Mouse (Mus musculus) liver, postnatal 0 days (tissue): ENCODE measurements at regions not wholly inside any gene's neighbourhood (a gene's known extent, or its start where the extent isn't known, plus 50 kb on each side); places are given as distances from the start of the nearest gene placed in this dataset.

Experiments
- ATAC-seq: fragments of 200-750 bp; cut with Nextera tagmentation; 2 replicates; pipeline ENCODE4 v1.8.0; 2017; ENCODE audit warnings: mild to moderate bottlenecking, moderate library complexity
- DNase-seq: peaks from one replicate; pipeline ENCODE4 v3.0.0-alpha.2; 2016
- H3K27ac ChIP-seq: fragments of 300-500 bp; sonication (generic); 2 replicates; pipeline ENCODE4 v1.5.1; 2014; ENCODE audit warnings: antibody characterized with exemption, moderate library complexity, mild to moderate bottlenecking, low read depth
- H3K27me3 ChIP-seq: fragments of 300-500 bp; sonication (generic); 2 replicates; pipeline ENCODE4 v1.6.1; 2014; ENCODE audit warnings: low read length, control low read depth, mixed read lengths; ENCODE audit not compliant: insufficient read depth
- H3K36me3 ChIP-seq: fragments of 300-500 bp; sonication (generic); replicated peaks from 2 replicates; pipeline ENCODE4 v1.6.1; 2014; ENCODE audit warnings: mild to moderate bottlenecking, control low read depth, low read length, moderate library complexity, mixed read lengths; ENCODE audit not compliant: insufficient read depth
- H3K4me1 ChIP-seq: fragments of 300-500 bp; sonication (generic); 2 replicates; pipeline ENCODE4 v1.6.1; 2014; ENCODE audit warnings: antibody characterized with exemption, mild to moderate bottlenecking, control low read depth; ENCODE audit not compliant: insufficient read depth
- H3K4me2 ChIP-seq: fragments of 300-500 bp; sonication (generic); 2 replicates; pipeline ENCODE4 v1.6.1; 2014; ENCODE audit warnings: low read depth, mild to moderate bottlenecking, low read length, moderate library complexity, mixed read lengths
- H3K4me3 ChIP-seq: fragments of 300-500 bp; sonication (generic); 2 replicates; pipeline ENCODE4 v1.5.1; 2014; ENCODE audit warnings: low read depth, low read length
- H3K9ac ChIP-seq: fragments of 300-500 bp; sonication (generic); replicated peaks from 2 replicates; pipeline ENCODE4 v1.6.1; 2014; ENCODE audit warnings: mild to moderate bottlenecking, moderate library complexity
- H3K9me3 ChIP-seq: fragments of 300-500 bp; sonication (generic); 2 replicates; pipeline ENCODE4 v1.6.1; 2016; ENCODE audit warnings: mild to moderate bottlenecking, control low read depth, low read length, mixed read lengths
- CTCF ChIP-seq: sonication (generic); IDR thresholded peaks from 2 replicates; pipeline ENCODE4 v1.5.1; 2016; ENCODE audit warnings: antibody characterized with exemption, low read depth
- EP300 ChIP-seq: IDR thresholded peaks from 2 replicates; pipeline ENCODE4 v1.6.1; 2016; ENCODE audit warnings: antibody characterized with exemption, low read depth, mild to moderate bottlenecking
- WGBS: fragments of 180-500 bp; shearing (Covaris S2); extraction: QIAGEN DNeasy Blood & Tissue Kit; methylation state at CpG from one replicate; pipeline ENCODE4 v1.1.7; 2014; ENCODE audit not compliant: insufficient replicate concordance; 5-methylcytosine and 5-hydroxymethylcytosine counted together

- Histone ChIP-seq H3K9me3 (no peaks in the 10 kb centered on the region), H3K27me3 (no peaks in the 10 kb centered on the region), H3K4me1 (no peaks in the 10 kb centered on the region), H3K36me3 (no peaks in the 10 kb centered on the region), H3K4me3 (no peak overlapping the region), H3K9ac (no peak overlapping the region), H3K27ac (no peak overlapping the region), H3K4me2 (no peak overlapping the region)
- 48% methylated on average over 11 of the region's 11 CpGs for WGBS
- TF ChIP-seq CTCF (no peak), EP300 (no peak)
- no peak for ATAC-seq
- DNase-seq: no peak
Observed at GRCm38 (mm10) chr9:43660896-43661563, 82.8 kb upstream of the Nectin1 start.

- no peaks in the 10 kb centered on the region for H3K36me3 ChIP-seq
- no peak overlapping the region for H3K27ac ChIP-seq
- no peaks in the 10 kb centered on the region for H3K4me1 ChIP-seq
- ATAC-seq (no peak), DNase-seq (no peak)
- H3K4me2 ChIP-seq: no peak overlapping the region
- no peaks in the 10 kb centered on the region for H3K9me3 ChIP-seq
- no peak overlapping the region for H3K4me3 ChIP-seq
- H3K27me3 ChIP-seq: no peaks in the 10 kb centered on the region
- H3K9ac ChIP-seq: no peak overlapping the region
- WGBS: 62% methylated on average over 6 of the region's 6 CpGs
- no peak for TF ChIP-seq CTCF
- TF ChIP-seq EP300: no peak
Observed at GRCm38 (mm10) chr9:43661646-43662045, 82.1 kb upstream of the Nectin1 start.

GRCm38 (mm10) chr9:43667386-43667785 is 76.4 kb upstream of the Nectin1 start:
- no peak for ATAC-seq
- Histone ChIP-seq H3K4me2 (no peak overlapping the region), H3K9me3 (no peaks in the 10 kb centered on the region), H3K27me3 (no peaks in the 10 kb centered on the region), H3K9ac (no peak overlapping the region), H3K4me1 (no peaks in the 10 kb centered on the region), H3K36me3 (no peaks in the 10 kb centered on the region), H3K4me3 (no peak overlapping the region), H3K27ac (no peak overlapping the region)
- TF ChIP-seq CTCF: no peak
- DNase-seq: no peak
- 53% methylated on average over 6 of the region's 6 CpGs for WGBS

GRCm38 (mm10) chr9:43667974-43668373 is 75.8 kb upstream of the Nectin1 start:
- no peak overlapping the region for H3K4me3 ChIP-seq
- H3K36me3 ChIP-seq: no peaks in the 10 kb centered on the region
- ATAC-seq: no peak
- TF ChIP-seq CTCF (no peak), EP300 (no peak)
- 70% methylated on average over 4 of the region's 4 CpGs for WGBS
- no peak overlapping the region for H3K9ac ChIP-seq
- H3K27me3 ChIP-seq: no peaks in the 10 kb centered on the region
- no peak overlapping the region for H3K4me2 ChIP-seq
- H3K27ac ChIP-seq: no peak overlapping the region
- no peaks in the 10 kb centered on the region for H3K9me3 ChIP-seq
- no peaks in the 10 kb centered on the region for H3K4me1 ChIP-seq
- DNase-seq: no peak

DNA sequence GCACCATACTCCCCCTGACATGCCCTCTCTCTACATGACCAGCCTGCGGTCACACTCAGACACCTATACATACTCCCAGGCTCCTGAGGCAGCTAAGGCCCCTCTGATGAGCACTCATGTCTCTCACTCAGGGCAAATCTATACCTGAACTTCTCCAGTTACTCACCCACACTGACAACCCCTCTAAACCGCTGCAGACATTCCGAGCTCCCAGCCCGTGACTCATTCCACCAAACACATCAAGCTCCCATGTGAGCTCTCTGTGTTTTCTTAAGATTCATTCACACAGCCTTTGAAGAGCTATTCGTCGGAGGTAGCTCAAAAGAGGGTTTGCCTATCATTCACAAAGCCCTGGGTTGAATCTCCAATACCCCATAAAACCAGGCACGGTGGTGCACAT is 75.1 kb upstream of the Nectin1 start:
- DNase-seq (no peak), ATAC-seq (no peak)
- H3K4me3 ChIP-seq: no peak overlapping the region
- no peaks in the 10 kb centered on the region for H3K36me3 ChIP-seq
- WGBS: 75% methylated on average over 7 of the region's 7 CpGs
- no peak for TF ChIP-seq CTCF
- no peak for TF ChIP-seq EP300
- H3K27me3 ChIP-seq: no peaks in the 10 kb centered on the region
- no peak overlapping the region for H3K4me2 ChIP-seq
- H3K9ac ChIP-seq: no peak overlapping the region
- no peaks in the 10 kb centered on the region for H3K4me1 ChIP-seq
- no peaks in the 10 kb centered on the region for H3K9me3 ChIP-seq
- no peak overlapping the region for H3K27ac ChIP-seq

GRCm38 (mm10) chr9:43670563-43670962 is 73.2 kb upstream of the Nectin1 start:
- TF ChIP-seq CTCF (no peak), EP300 (no peak)
- 49% methylated on average over 5 of the region's 5 CpGs for WGBS
- no peak overlapping the region for H3K4me3 ChIP-seq

DNA sequence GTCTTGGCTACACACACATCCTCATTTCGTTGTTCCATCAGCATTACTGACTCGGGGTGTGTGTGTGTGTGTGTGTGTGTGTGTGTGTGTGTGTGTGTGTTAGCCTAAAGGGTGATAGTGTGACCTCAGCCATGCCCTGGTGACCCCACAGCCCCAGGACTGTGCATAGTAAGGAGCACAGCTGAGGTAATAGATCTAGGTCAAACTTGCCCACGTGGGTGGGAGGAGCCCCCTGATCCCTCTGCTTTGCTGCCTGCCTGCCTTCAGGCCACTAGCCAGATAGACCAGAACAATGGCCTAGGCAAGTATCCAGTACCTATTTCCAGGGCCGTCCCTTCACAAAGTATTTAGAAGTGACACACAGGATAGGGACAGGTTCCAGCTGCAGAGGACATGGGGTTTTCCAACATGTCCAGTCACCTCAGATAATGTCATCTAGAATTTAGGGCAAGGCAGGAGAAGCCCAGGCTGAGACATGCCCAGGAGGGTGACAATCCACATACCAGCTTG is 70.6 kb upstream of the Nectin1 start:
- Histone ChIP-seq H3K27ac (no peak overlapping the region), H3K27me3 (no peaks in the 10 kb centered on the region), H3K9ac (no peak overlapping the region), H3K4me3 (no peak overlapping the region), H3K36me3 (no peaks in the 10 kb centered on the region), H3K4me2 (no peak overlapping the region), H3K4me1 (no peaks in the 10 kb centered on the region), H3K9me3 (no peaks in the 10 kb centered on the region)
- no peak for ATAC-seq
- WGBS: 40% methylated on average over 3 of the region's 4 CpGs
- no peak for TF ChIP-seq CTCF
- TF ChIP-seq EP300: no peak
- DNase-seq: no peak

More at GRCm38 (mm10) chr9:43670563-43670962, 73.2 kb upstream of the Nectin1 start:
- H3K36me3 ChIP-seq: no peaks in the 10 kb centered on the region
- no peak overlapping the region for H3K27ac ChIP-seq
- H3K9ac ChIP-seq: no peak overlapping the region
- no peaks in the 10 kb centered on the region for H3K9me3 ChIP-seq
- no peak overlapping the region for H3K4me2 ChIP-seq
- no peaks in the 10 kb centered on the region for H3K4me1 ChIP-seq
- ATAC-seq (no peak), DNase-seq (no peak)
- H3K27me3 ChIP-seq: no peaks in the 10 kb centered on the region
